Mouse (Mus musculus): ENCODE measurements around the gene Nicn1. TPM values are rescaled to one million over a fixed set of nuclear protein-coding genes. Genes with fewer than 3 reads are reported as not detected.
"Not testable (repeated sequence)": the region's sequence is repeated elsewhere in the genome, so short reads cannot be mapped to it uniquely, and the experiment has no call there.

Gene Nicn1
- total and polyA plus RNA-seq, 3 experiments = 7.4 to 12.9 (median 9.7) TPM

- Histone ChIP-seq H3K79me2 (replicated peaks; ENCODE audit: control insufficient read depth, extremely low read depth, insufficient read depth, poor library complexity, severe bottlenecking) (peaks cover 92% of the 10 kb centered on the region), H3K36me3 (replicated peaks in 1 of 2; ENCODE audit: control insufficient read depth in 1 of 2, insufficient read depth in 1 of 2, low read length in 1 of 2) (peaks cover 24 to 65% of the 10 kb centered on the region in 2 experiments)
- dilution Hi-C loops (cut with MboI; ENCODE audit: extremely low pct_ligation_motif_present, extremely low pct_unique_long_range_greater_than_20kb, low sequenced_read_pairs); in situ Hi-C loops (cut with MboI; ENCODE audit: low pct_ligation_motif_present, low pct_unique_long_range_greater_than_20kb, low sequenced_read_pairs); H3K4me1 ChIP-seq (ENCODE audit: control insufficient read depth in 1 of 2, insufficient read depth in 2 of 2); H3K4me3 ChIP-seq (replicated peaks in 1 of 3; ENCODE audit: low read depth in 2 of 3, low read length in 2 of 3, poor library complexity in 1 of 3); H3K27me3 ChIP-seq (replicated peaks); H3K27ac ChIP-seq (ENCODE audit: insufficient read depth, low read depth); H3K9ac ChIP-seq (ENCODE audit: insufficient read depth, low read depth); H3K9me3 ChIP-seq (replicated peaks; ENCODE audit: low read length); H3K4me2 ChIP-seq (ENCODE audit: insufficient read depth, low read depth, poor library complexity, severe bottlenecking); DNase-seq (ENCODE audit: extremely low read depth): not testable (repeated sequence)
- peak in 1 of 2 experiments; percentile 6; a peak in 1 of 4 replicates for TF ChIP-seq CTCF (conservative IDR thresholded peaks at IDR 0.05 in 1 of 2, IDR thresholded peaks at IDR 0.05 in 1 of 2; ENCODE audit: low read depth in 2 of 2, low read length in 2 of 2)
These were observed 31.8 kb downstream of the Nicn1 start for GRCm38 (mm10) chr9:108322054-108322453.

- peaks cover 37 to 72% of the 10 kb centered on the region in 2 experiments for H3K36me3 ChIP-seq (replicated peaks in 1 of 2; ENCODE audit: control insufficient read depth in 1 of 2, insufficient read depth in 1 of 2, low read length in 1 of 2)
- no peaks in the 10 kb centered on the region for H3K27me3 ChIP-seq (replicated peaks)
- TF ChIP-seq MEF2A (IDR thresholded peaks at IDR 0.05; ENCODE audit: borderline replicate concordance, low read depth, low read length) (no peak), SIN3A (IDR thresholded peaks at IDR 0.05; ENCODE audit: low read length) (no peak), JUN (IDR thresholded peaks at IDR 0.05; ENCODE audit: insufficient read depth, low read depth, low read length) (no peak), POLR2A (IDR thresholded peaks at IDR 0.05; ENCODE audit: low read depth, low read length) (no peak), MXI1 (IDR thresholded peaks at IDR 0.05; ENCODE audit: low read depth, low read length) (no peak), USF2 (conservative IDR thresholded peaks at IDR 0.05; ENCODE audit: low read depth, low read length) (no peak), TBP (conservative IDR thresholded peaks at IDR 0.05; ENCODE audit: low read depth, low read length) (no peak), RAD21 (IDR thresholded peaks at IDR 0.05; ENCODE audit: low read depth, low read length) (no peak), CHD2 (IDR thresholded peaks at IDR 0.05; ENCODE audit: low read length) (no peak), ELF1 (IDR thresholded peaks at IDR 0.05; ENCODE audit: low read depth, low read length) (no peak), JUND (conservative IDR thresholded peaks at IDR 0.05; ENCODE audit: low read depth, low read length) (no peak), USF1 (IDR thresholded peaks at IDR 0.05; ENCODE audit: low read depth, low read length) (no peak), CHD1 (IDR thresholded peaks at IDR 0.05; ENCODE audit: low read depth, low read length) (no peak), E2F4 (IDR thresholded peaks at IDR 0.05; ENCODE audit: insufficient replicate concordance, low read depth, low read length) (no peak), IRF4 (IDR thresholded peaks at IDR 0.05; ENCODE audit: low read depth, low read length) (no peak), SMC3 (IDR thresholded peaks at IDR 0.05; ENCODE audit: low read depth, low read length) (no peak), ZKSCAN1 (IDR thresholded peaks at IDR 0.05; ENCODE audit: borderline replicate concordance, low read depth, low read length) (no peak), ZC3H11A (IDR thresholded peaks at IDR 0.05; ENCODE audit: low read depth, low read length) (no peak), HCFC1 (IDR thresholded peaks at IDR 0.05; ENCODE audit: low read depth, low read length) (no peak), POLR2AphosphoS2 (IDR thresholded peaks at IDR 0.05; ENCODE audit: low read depth, low read length) (no peak)
- H3K4me3 ChIP-seq (replicated peaks in 1 of 3; ENCODE audit: low read depth in 2 of 3, low read length in 2 of 3, poor library complexity in 1 of 3) = no peak overlapping the region
- H3K9ac ChIP-seq (ENCODE audit: insufficient read depth, low read depth) = no peak overlapping the region
- DNase-seq (ENCODE audit: extremely low read depth) = no peak
- no peak overlapping the region for H3K4me2 ChIP-seq (ENCODE audit: insufficient read depth, low read depth, poor library complexity, severe bottlenecking)
- H3K9me3 ChIP-seq (replicated peaks; ENCODE audit: low read length) = no peaks in the 10 kb centered on the region
- dilution Hi-C loops (cut with MboI; ENCODE audit: extremely low pct_ligation_motif_present, extremely low pct_unique_long_range_greater_than_20kb, low sequenced_read_pairs) (no loop called here), in situ Hi-C loops (cut with MboI; ENCODE audit: low pct_ligation_motif_present, low pct_unique_long_range_greater_than_20kb, low sequenced_read_pairs) (no loop called here)
- peaks cover 86% of the 10 kb centered on the region for H3K79me2 ChIP-seq (replicated peaks; ENCODE audit: control insufficient read depth, extremely low read depth, insufficient read depth, poor library complexity, severe bottlenecking)
- H3K27ac ChIP-seq (ENCODE audit: insufficient read depth, low read depth) = no peak overlapping the region
- H3K4me1 ChIP-seq (ENCODE audit: control insufficient read depth in 1 of 2, insufficient read depth in 2 of 2) = no peaks in the 10 kb centered on the region
These were observed 34.6 kb downstream of the Nicn1 start for GRCm38 (mm10) chr9:108324784-108325183.

Measured in CH12.LX (cell line).